Mouse (Mus musculus) liver, embryonic 15.5 days (tissue): ENCODE data around the gene Tmem247. TPM values are rescaled to one million over a fixed set of nuclear protein-coding genes. Genes with fewer than 3 reads are reported as not detected.

Experiments
- ATAC-seq: fragments of 200-750 bp; cut with Nextera tagmentation; 2 replicates; pipeline ENCODE4 v1.8.0; 2017; ENCODE audit warnings: moderate number of reproducible peaks, mild to moderate bottlenecking, moderate library complexity; ENCODE audit not compliant: insufficient read depth
- H3K27ac ChIP-seq: fragments of 300-500 bp; sonication (generic); replicated peaks from 2 replicates; pipeline ENCODE4 v1.5.1; 2015; ENCODE audit warnings: mild to moderate bottlenecking, inconsistent platforms
- H3K27me3 ChIP-seq: fragments of 300-500 bp; sonication (generic); 2 replicates; pipeline ENCODE4 v1.6.1; 2015; ENCODE audit warnings: mild to moderate bottlenecking, inconsistent platforms
- H3K36me3 ChIP-seq: fragments of 300-500 bp; sonication (generic); replicated peaks from 2 replicates; pipeline ENCODE4 v1.6.1; 2015; ENCODE audit warnings: moderate library complexity, mild to moderate bottlenecking, inconsistent platforms
- H3K4me1 ChIP-seq: fragments of 300-500 bp; sonication (generic); replicated peaks from 2 replicates; pipeline ENCODE4 v1.6.1; 2015; ENCODE audit warnings: inconsistent platforms
- H3K4me2 ChIP-seq: fragments of 300-500 bp; sonication (generic); 2 replicates; pipeline ENCODE4 v1.6.1; 2015; ENCODE audit warnings: moderate library complexity, mild to moderate bottlenecking, inconsistent platforms
- H3K4me3 ChIP-seq: fragments of 300-500 bp; sonication (generic); replicated peaks from 2 replicates; pipeline ENCODE4 v1.5.1; 2015; ENCODE audit warnings: mild to moderate bottlenecking, inconsistent platforms
- H3K9ac ChIP-seq: fragments of 300-500 bp; sonication (generic); 2 replicates; pipeline ENCODE4 v1.6.1; 2015; ENCODE audit warnings: moderate library complexity, mild to moderate bottlenecking, inconsistent platforms
- H3K9me3 ChIP-seq: fragments of 300-500 bp; sonication (generic); replicated peaks from 2 replicates; pipeline ENCODE4 v1.6.1; 2016; ENCODE audit warnings: inconsistent platforms
- WGBS: fragments of 180-500 bp; shearing (Covaris S2); methylation state at CpG from one replicate; pipeline ENCODE4 v1.1.7; 2015; ENCODE audit warnings: mixed read lengths; ENCODE audit not compliant: insufficient replicate concordance; 5-methylcytosine and 5-hydroxymethylcytosine counted together
- polyA plus RNA-seq: library from polyadenylated mRNA; unstranded; fragments of >200 nt; fragmentation: Nextera tagmentation; extraction: Ambion mirVana; gene quantifications from 2 replicates; pipeline ENCODE4 v1.2.1, GENCODE M21; 2015

The Tmem247 gene
- polyA plus RNA-seq, 1 experiment from 2014 or later = not detected

- H3K4me3 ChIP-seq = no peak overlapping the region
- H3K36me3 ChIP-seq = no peaks in the 10 kb centered on the region
- 74% methylated on average over 14 of the region's 14 CpGs for WGBS
Measured at GRCm38 (mm10) chr17:86902399-86903067, 14.6 kb upstream of the Tmem247 start.

DNA sequence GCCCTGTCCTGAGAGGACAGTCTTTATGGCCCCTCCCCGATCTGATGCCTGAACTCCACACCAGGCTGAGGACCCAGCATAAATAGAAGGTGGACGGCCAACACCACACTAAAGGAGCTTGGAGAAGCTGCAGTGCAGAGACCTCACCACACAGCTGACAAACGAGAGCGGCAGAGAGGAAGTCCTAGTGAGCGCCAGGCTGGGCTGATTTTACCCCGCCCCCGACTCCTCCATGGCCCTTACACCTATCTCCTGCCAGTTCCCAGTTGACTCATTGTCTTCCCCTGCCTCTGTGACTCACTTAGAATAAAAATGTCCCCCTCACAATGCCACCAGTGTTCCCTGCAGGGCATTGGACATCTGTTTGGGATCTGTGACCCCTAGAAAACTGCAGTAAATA, 13.6 kb upstream of the Tmem247 start:
- Histone ChIP-seq H3K27ac (no peak overlapping the region), H3K4me3 (no peak overlapping the region), H3K27me3 (no peaks in the 10 kb centered on the region), H3K36me3 (no peaks in the 10 kb centered on the region), H3K4me2 (no peak overlapping the region), H3K9me3 (no peaks in the 10 kb centered on the region), H3K4me1 (peaks cover 13% of the 10 kb centered on the region; the same call in 1 of the 2 replicates), H3K9ac (no peak overlapping the region)
- ATAC-seq = no peak
- 13% methylated on average over 7 of the region's 7 CpGs for WGBS

More at GRCm38 (mm10) chr17:86902399-86903067, 14.6 kb upstream of the Tmem247 start:
- H3K4me1 ChIP-seq = peaks cover 13% of the 10 kb centered on the region; the same call in 1 of the 2 replicates
- ATAC-seq = no peak
- no peaks in the 10 kb centered on the region for H3K9me3 ChIP-seq
- H3K9ac ChIP-seq = no peak overlapping the region
- H3K27me3 ChIP-seq = no peaks in the 10 kb centered on the region
- H3K4me2 ChIP-seq = no peak overlapping the region
- no peak overlapping the region for H3K27ac ChIP-seq

DNA sequence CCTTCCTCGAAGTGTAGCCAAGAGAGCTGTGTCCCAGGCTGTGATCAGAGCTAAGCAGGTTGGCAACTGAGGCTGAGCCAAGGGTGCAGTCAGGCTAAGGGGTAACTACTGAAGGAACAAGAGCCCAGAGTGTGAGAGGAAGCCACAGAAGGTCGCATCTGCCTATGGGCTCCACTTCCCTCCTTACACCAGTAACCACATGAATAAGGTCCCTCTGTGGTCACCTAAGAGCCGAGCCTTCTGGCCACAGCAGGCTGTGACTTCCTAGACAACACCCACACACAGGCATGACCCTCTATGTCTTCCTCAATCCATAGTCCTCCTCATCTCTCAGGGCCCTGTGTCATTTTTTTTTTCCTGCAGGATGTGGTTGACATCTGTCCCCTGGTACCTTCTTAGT, 12.9 kb upstream of the Tmem247 start:
- H3K4me2 ChIP-seq = no peak overlapping the region
- no peak overlapping the region for H3K4me3 ChIP-seq
- H3K9me3 ChIP-seq = no peaks in the 10 kb centered on the region
- no peaks in the 10 kb centered on the region for H3K36me3 ChIP-seq
- H3K27me3 ChIP-seq = no peaks in the 10 kb centered on the region
- 20% methylated on average over 3 of the region's 3 CpGs for WGBS
- no peak overlapping the region for H3K9ac ChIP-seq
- no peak overlapping the region for H3K27ac ChIP-seq
- ATAC-seq = no peak
- H3K4me1 ChIP-seq = peaks cover 13% of the 10 kb centered on the region; the same call in 1 of the 2 replicates

DNA sequence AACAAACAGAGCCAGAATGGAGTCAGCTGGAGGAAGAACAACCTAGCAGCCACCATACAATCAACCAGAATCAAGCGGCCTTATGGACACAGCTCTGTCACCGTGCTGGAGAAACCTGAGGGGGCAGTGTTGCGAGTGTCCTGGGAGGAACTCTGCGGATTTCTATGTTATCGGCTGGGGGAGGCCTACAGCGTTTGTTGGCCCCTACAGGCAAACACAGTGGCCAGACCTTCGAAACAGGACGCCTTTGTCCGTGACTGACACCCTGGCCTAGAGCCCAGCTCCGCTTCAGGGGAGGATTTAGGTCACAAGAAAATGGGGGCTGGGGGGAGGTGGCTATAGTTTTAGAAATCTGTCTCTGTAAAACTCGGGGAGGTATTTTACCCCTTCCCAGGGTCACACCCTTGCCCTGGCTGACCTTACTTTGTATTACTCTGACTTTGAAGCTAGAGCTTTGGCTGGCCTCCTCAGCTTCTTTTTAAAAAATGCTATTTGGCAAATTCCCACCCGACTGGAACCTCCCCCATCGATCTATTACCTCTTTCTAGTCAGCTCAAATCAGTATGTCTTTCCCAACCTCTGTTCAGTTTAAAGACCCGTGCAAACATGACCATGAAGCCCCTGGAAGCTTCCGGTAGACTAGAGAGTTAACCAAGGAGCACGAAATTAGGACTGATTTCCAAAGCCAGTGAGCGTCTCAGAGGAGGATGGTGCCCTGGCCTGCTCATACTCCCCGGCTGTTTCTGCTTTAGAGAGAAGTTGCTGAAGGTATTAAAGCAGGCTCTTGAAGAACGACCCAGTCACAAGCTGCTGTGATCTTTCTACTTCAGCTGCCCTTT, 11.6 kb upstream of the Tmem247 start:
- Histone ChIP-seq H3K27ac (no peak overlapping the region), H3K9ac (no peak overlapping the region), H3K4me3 (no peak overlapping the region), H3K9me3 (no peaks in the 10 kb centered on the region), H3K27me3 (no peaks in the 10 kb centered on the region), H3K4me2 (no peak overlapping the region; the same call in 1 of the 2 replicates), H3K4me1 (peaks cover 13% of the 10 kb centered on the region; the same call in 1 of the 2 replicates), H3K36me3 (no peaks in the 10 kb centered on the region)
- WGBS = 36% methylated on average over 19 of the region's 19 CpGs
- ATAC-seq = peak; percentile 58

GRCm38 (mm10) chr17:86906136-86906461, 11.0 kb upstream of the Tmem247 start:
- Histone ChIP-seq H3K9me3 (no peaks in the 10 kb centered on the region), H3K4me3 (no peak overlapping the region), H3K27ac (no peak overlapping the region), H3K4me1 (peaks cover 13% of the 10 kb centered on the region; the same call in 1 of the 2 replicates), H3K9ac (no peak overlapping the region), H3K36me3 (no peaks in the 10 kb centered on the region), H3K4me2 (no peak overlapping the region), H3K27me3 (no peaks in the 10 kb centered on the region)
- 3% methylated on average over 9 of the region's 9 CpGs for WGBS
- no peak for ATAC-seq

- no peaks in the 10 kb centered on the region for H3K36me3 ChIP-seq
- H3K9ac ChIP-seq = no peak overlapping the region
- H3K27ac ChIP-seq = no peak overlapping the region
- WGBS = 25% methylated on average over 6 of the region's 6 CpGs
- H3K4me1 ChIP-seq = peaks cover 18% of the 10 kb centered on the region; the same call in 1 of the 2 replicates
- no peak overlapping the region for H3K4me2 ChIP-seq
- ATAC-seq = no peak
- H3K4me3 ChIP-seq = no peak overlapping the region
- no peaks in the 10 kb centered on the region for H3K27me3 ChIP-seq
- H3K9me3 ChIP-seq = no peaks in the 10 kb centered on the region
Measured at GRCm38 (mm10) chr17:86906601-86907000, 10.5 kb upstream of the Tmem247 start.

DNA sequence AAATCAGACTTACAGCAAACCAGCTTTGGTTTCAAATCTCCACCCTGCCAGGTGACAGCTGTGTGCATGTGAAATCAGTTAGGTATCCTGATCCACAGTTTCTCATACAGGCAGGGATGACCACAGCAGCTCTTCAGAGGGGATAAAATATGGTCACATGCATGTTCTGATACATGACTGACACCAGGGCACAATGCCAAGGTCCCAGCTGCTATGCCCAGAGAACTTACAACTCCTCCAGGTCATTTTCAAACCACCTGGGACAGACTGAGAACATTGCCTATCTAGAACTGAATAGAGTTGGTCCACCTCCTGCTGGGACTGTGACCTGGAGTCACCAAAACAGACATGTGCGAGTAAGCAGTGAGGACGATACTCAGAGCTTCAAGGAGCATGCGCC, 10.1 kb upstream of the Tmem247 start:
- H3K36me3 ChIP-seq = no peaks in the 10 kb centered on the region
- 75% methylated on average over 3 of the region's 3 CpGs for WGBS
- H3K9me3 ChIP-seq = no peaks in the 10 kb centered on the region
- H3K4me1 ChIP-seq = peaks cover 19% of the 10 kb centered on the region; the same call in 1 of the 2 replicates
- no peaks in the 10 kb centered on the region for H3K27me3 ChIP-seq
- H3K4me2 ChIP-seq = no peak overlapping the region
- H3K4me3 ChIP-seq = no peak overlapping the region
- H3K27ac ChIP-seq = no peak overlapping the region
- H3K9ac ChIP-seq = no peak overlapping the region
- no peak for ATAC-seq

GRCm38 (mm10) chr17:86908316-86908715, 8.8 kb upstream of the Tmem247 start:
- 65% methylated on average over 8 of the region's 8 CpGs for WGBS
- Histone ChIP-seq H3K4me3 (no peak overlapping the region), H3K27me3 (no peaks in the 10 kb centered on the region), H3K4me1 (peaks cover 19% of the 10 kb centered on the region; the same call in 1 of the 2 replicates), H3K9ac (no peak overlapping the region), H3K36me3 (no peaks in the 10 kb centered on the region), H3K27ac (no peak overlapping the region), H3K9me3 (no peaks in the 10 kb centered on the region), H3K4me2 (no peak overlapping the region)
- ATAC-seq = no peak

DNA sequence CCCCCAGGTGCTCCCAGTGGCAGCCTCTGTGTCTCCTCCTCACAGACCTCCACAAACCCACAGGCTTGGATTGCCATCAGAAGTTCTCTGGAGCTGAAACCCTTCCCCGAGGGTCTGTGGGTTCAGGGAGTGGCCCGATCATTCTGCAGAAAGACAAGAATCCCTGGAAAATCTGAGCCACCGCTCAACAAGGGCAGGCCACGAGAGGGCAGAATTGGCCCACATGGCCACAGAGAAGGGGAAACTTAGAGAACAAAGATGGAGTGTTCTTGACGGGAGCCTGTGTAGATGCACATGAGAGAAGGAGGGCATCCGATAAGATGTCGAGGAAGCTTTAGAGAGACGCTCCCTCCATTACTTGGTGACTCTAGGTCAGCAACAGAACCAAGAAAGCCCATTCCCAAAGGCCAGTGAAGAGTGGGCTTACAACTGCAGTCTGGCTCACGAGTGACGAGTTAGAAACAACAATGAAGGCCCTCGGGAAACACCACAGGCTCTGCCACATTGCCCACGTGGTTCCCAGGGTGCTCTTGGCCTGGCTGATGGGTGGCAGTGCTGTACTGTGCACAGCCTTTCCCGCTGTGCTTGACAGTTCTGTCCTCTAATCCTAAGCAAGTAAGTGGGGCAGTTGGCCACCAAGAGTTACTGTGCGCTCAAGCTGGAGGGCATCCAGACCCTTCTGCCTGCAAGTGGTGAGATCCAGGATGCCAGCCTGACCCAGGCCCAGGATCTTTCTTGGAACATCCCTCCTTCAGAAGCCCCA, 7.2 kb upstream of the Tmem247 start:
- no peaks in the 10 kb centered on the region for H3K27me3 ChIP-seq
- no peaks in the 10 kb centered on the region for H3K36me3 ChIP-seq
- no peak overlapping the region for H3K9ac ChIP-seq
- ATAC-seq = no peak
- no peak overlapping the region for H3K4me2 ChIP-seq
- H3K27ac ChIP-seq = no peak overlapping the region
- H3K4me1 ChIP-seq = peaks cover 9% of the 10 kb centered on the region; the same call in 1 of the 2 replicates
- H3K4me3 ChIP-seq = no peak overlapping the region
- 61% methylated on average over 14 of the region's 14 CpGs for WGBS
- no peaks in the 10 kb centered on the region for H3K9me3 ChIP-seq

DNA sequence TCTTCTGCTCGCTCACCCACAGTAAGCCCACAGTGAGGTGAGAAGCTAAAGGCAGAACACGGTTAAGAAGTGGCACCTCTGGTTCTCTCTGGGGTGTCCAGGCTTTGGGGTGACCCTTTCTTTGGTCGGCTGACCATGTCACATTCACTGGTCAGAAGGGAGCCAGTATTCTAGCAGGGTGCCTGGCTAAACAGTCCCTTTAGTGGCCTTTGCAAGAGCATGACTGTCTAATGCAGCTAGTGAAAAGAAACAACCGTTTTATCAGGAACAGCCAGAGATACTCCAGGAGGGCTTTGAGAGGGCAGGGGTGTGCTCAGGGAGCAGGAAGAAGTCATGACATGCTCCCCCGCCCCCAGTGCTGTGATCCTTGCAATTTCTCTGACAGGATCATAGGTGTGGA, 5.9 kb upstream of the Tmem247 start:
- Histone ChIP-seq H3K9me3 (no peaks in the 10 kb centered on the region), H3K4me3 (no peak overlapping the region), H3K4me2 (no peak overlapping the region), H3K27ac (no peak overlapping the region), H3K4me1 (0 out of 2 replicates have a peak, but pooled peaks cover 6% of the 10 kb centered on the region), H3K27me3 (no peaks in the 10 kb centered on the region), H3K36me3 (no peaks in the 10 kb centered on the region), H3K9ac (no peak overlapping the region)
- 39% methylated on average over 5 of the region's 5 CpGs for WGBS
- no peak for ATAC-seq
